Mouse (Mus musculus): Measurements from ENCODE around the gene Chpf2.

- TF ChIP-seq CTCF (IDR thresholded peaks at IDR 0.05; ENCODE audit: control insufficient read depth, insufficient read depth, insufficient replicate concordance, low read depth, low read length) (no peak), POLR2A (IDR thresholded peaks at IDR 0.05; ENCODE audit: control insufficient read depth, low read depth, low read length) (no peak)
Observed at GRCm38 (mm10) chr5:24620116-24620515, 33.6 kb downstream of the Chpf2 start.
